Mouse (Mus musculus) spleen, adult 12 weeks (tissue): ENCODE measurements around the gene Plekha5.

Source experiments
- DNase-seq: peaks from one replicate; pipeline ENCODE4 v3.0.0; 2022; ENCODE audit warnings: low spot score

Plekha5 gene

GRCm38 (mm10) chr6:140423846-140424200 is at the start of gene Plekha5:
Plekha5 (plus strand) TSS chr6:140424054.
- peak; percentile 6 for DNase-seq

GRCm38 (mm10) chr6:140375671-140376070 is 48.2 kb upstream of the Plekha5 start:
- no peak for DNase-seq

GRCm38 (mm10) chr6:140380588-140380987 is 43.3 kb upstream of the Plekha5 start:
- DNase-seq = no peak

- no peak for DNase-seq
These were observed 42.7 kb upstream of the Plekha5 start for GRCm38 (mm10) chr6:140381162-140381561.

GRCm38 (mm10) chr6:140383580-140384400 is 40.1 kb upstream of the Plekha5 start:
- no peak for DNase-seq

- no peak for DNase-seq
These were observed 27.2 kb upstream of the Plekha5 start for GRCm38 (mm10) chr6:140396687-140397086.

GRCm38 (mm10) chr6:140402766-140403310 is 21.0 kb upstream of the Plekha5 start:
- DNase-seq = no peak

GRCm38 (mm10) chr6:140411996-140412395 is 11.9 kb upstream of the Plekha5 start:
- no peak for DNase-seq

GRCm38 (mm10) chr6:140423041-140423845 is 611 bp upstream of the Plekha5 start:
- no peak for DNase-seq

- DNase-seq = no peak
These were observed 542 bp downstream of the Plekha5 start for GRCm38 (mm10) chr6:140424201-140424990.

GRCm38 (mm10) chr6:140424991-140425361 is 1.1 kb downstream of the Plekha5 start:
- no peak for DNase-seq

- no peak for DNase-seq
These were observed 5.4 kb downstream of the Plekha5 start for GRCm38 (mm10) chr6:140429236-140429635.

GRCm38 (mm10) chr6:140432363-140432762 is 8.5 kb downstream of the Plekha5 start:
- no peak for DNase-seq

- DNase-seq = peak; percentile 13
These were observed 19.5 kb downstream of the Plekha5 start for GRCm38 (mm10) chr6:140443374-140443773.

GRCm38 (mm10) chr6:140444147-140444546 is 20.3 kb downstream of the Plekha5 start:
- DNase-seq = no peak

- DNase-seq = no peak
These were observed 21.1 kb downstream of the Plekha5 start for GRCm38 (mm10) chr6:140444855-140445465.

- no peak for DNase-seq
These were observed 24.3 kb downstream of the Plekha5 start for GRCm38 (mm10) chr6:140448010-140448739.

- DNase-seq = no peak
These were observed 26.8 kb downstream of the Plekha5 start for GRCm38 (mm10) chr6:140450693-140451092.

GRCm38 (mm10) chr6:140452736-140453135 is 28.9 kb downstream of the Plekha5 start:
- no peak for DNase-seq

- no peak for DNase-seq
These were observed 29.6 kb downstream of the Plekha5 start for GRCm38 (mm10) chr6:140453454-140453853.

GRCm38 (mm10) chr6:140454388-140454787 is 30.5 kb downstream of the Plekha5 start:
- DNase-seq = no peak
